Mouse (Mus musculus) MEL (cell line): ENCODE data around the gene Tmem161a. TPM values are rescaled to one million over a fixed set of nuclear protein-coding genes. Genes with fewer than 3 reads are reported as not detected.

Experiments
- DNase-seq: peaks from one replicate; pipeline ENCODE4 v3.0.0; 2011; ENCODE audit warnings: low read depth, low spot score
- H3K27ac ChIP-seq: 2 replicates; pipeline ENCODE4 v1.5.1; 2012; ENCODE audit warnings: low read depth, mild to moderate bottlenecking, control low read depth, low read length, moderate library complexity; ENCODE audit not compliant: control insufficient read depth
- H3K27me3 ChIP-seq, 2 experiments: fragments of 150-350 bp in 1 of 2; sonication (generic) in 1 of 2; 2 replicates each; pipeline ENCODE4 v1.6.1; 2012; ENCODE audit warnings: low read length in 2 of 2, mild to moderate bottlenecking in 2 of 2, improper control_type of control experiment in 1 of 2, moderate library complexity in 1 of 2; ENCODE audit not compliant: insufficient read depth in 2 of 2, control insufficient read depth in 1 of 2
- H3K36me3 ChIP-seq, 2 experiments: 2 replicates each; pipeline ENCODE4 v1.6.1; 2012 to 2014; ENCODE audit warnings: low read length in 2 of 2, improper control_type of control experiment in 1 of 2, inconsistent platforms in 1 of 2, mild to moderate bottlenecking in 1 of 2; ENCODE audit not compliant: insufficient read depth in 2 of 2, control insufficient read depth in 1 of 2
- H3K4me1 ChIP-seq, 2 experiments: fragments of 150-350 bp in 1 of 2; sonication (generic) in 1 of 2; 2 replicates each; pipeline ENCODE4 v1.6.1; 2012; ENCODE audit warnings: low read length in 2 of 2, improper control_type of control experiment in 1 of 2, mild to moderate bottlenecking in 1 of 2; ENCODE audit not compliant: insufficient read depth in 2 of 2, control insufficient read depth in 1 of 2
- H3K4me3 ChIP-seq, 2 experiments: fragments of 150-350 bp in 1 of 2; sonication (generic) in 1 of 2; 2 replicates each; pipeline ENCODE4 v1.5.1; 2012; ENCODE audit warnings: low read depth in 2 of 2, low read length in 2 of 2, mild to moderate bottlenecking in 2 of 2, moderate library complexity in 2 of 2, control low read depth in 1 of 2, improper control_type of control experiment in 1 of 2; ENCODE audit not compliant: control insufficient read depth in 1 of 2, insufficient read depth in 1 of 2
- H3K79me2 ChIP-seq: 2 replicates; pipeline ENCODE4 v1.6.1; 2012; ENCODE audit warnings: mild to moderate bottlenecking, low read length, moderate library complexity; ENCODE audit not compliant: control insufficient read depth, poor library complexity, insufficient read depth
- H3K9ac ChIP-seq: 2 replicates; pipeline ENCODE4 v1.6.1; 2012; ENCODE audit warnings: low read depth, mild to moderate bottlenecking, control low read depth, low read length, moderate library complexity; ENCODE audit not compliant: control insufficient read depth, poor library complexity, severe bottlenecking
- H3K9me3 ChIP-seq: fragments of 150-350 bp; sonication (generic); replicated peaks from 2 replicates; pipeline ENCODE4 v1.6.1; 2012; ENCODE audit warnings: mild to moderate bottlenecking, low read length, improper control_type of control experiment, moderate library complexity; ENCODE audit not compliant: insufficient read depth
- BHLHE40 ChIP-seq: IDR thresholded peaks from 2 replicates; pipeline ENCODE4 v1.6.1; 2012; ENCODE audit warnings: low read depth, mild to moderate bottlenecking, inconsistent platforms, low read length, improper control_type of control experiment, borderline replicate concordance
- CHD1 ChIP-seq: IDR thresholded peaks from 2 replicates; pipeline ENCODE4 v1.6.1; 2012; ENCODE audit warnings: low read depth, mild to moderate bottlenecking, inconsistent platforms, low read length, improper control_type of control experiment
- CHD2 ChIP-seq: IDR thresholded peaks from 2 replicates; pipeline ENCODE4 v1.6.1; 2011; ENCODE audit warnings: low read length, improper control_type of control experiment
- E2F4 ChIP-seq: IDR thresholded peaks from 2 replicates; pipeline ENCODE4 v1.6.1; 2011; ENCODE audit warnings: low read depth, low read length, improper control_type of control experiment, borderline replicate concordance
- ELF1 ChIP-seq: IDR thresholded peaks from 2 replicates; pipeline ENCODE4 v1.6.1; 2014; ENCODE audit warnings: low read depth, mild to moderate bottlenecking, inconsistent platforms, low read length, improper control_type of control experiment, moderate library complexity
- EP300 ChIP-seq, 2 experiments: IDR thresholded peaks; 2 replicates each; pipeline ENCODE4 v1.6.1; 2011; ENCODE audit warnings: improper control_type of control experiment in 2 of 2, low read length in 2 of 2, low read depth in 1 of 2, mild to moderate bottlenecking in 1 of 2
- ETS1 ChIP-seq: IDR thresholded peaks from 2 replicates; pipeline ENCODE4 v1.6.1; 2012; ENCODE audit warnings: low read depth, mild to moderate bottlenecking, inconsistent platforms, low read length, improper control_type of control experiment, moderate library complexity
- GABPA ChIP-seq: IDR thresholded peaks from 2 replicates; pipeline ENCODE4 v1.6.1; 2012; ENCODE audit warnings: low read depth, mild to moderate bottlenecking, inconsistent platforms, low read length, improper control_type of control experiment, moderate library complexity
- KAT2A ChIP-seq: conservative IDR thresholded peaks from 2 replicates; pipeline ENCODE4 v1.6.1; 2012; ENCODE audit warnings: low read depth, low read length, improper control_type of control experiment, inconsistent platforms
- MAX ChIP-seq: IDR thresholded peaks from 2 replicates; pipeline ENCODE4 v1.6.1; 2011; ENCODE audit warnings: low read length, improper control_type of control experiment
- MAZ ChIP-seq: IDR thresholded peaks from 2 replicates; pipeline ENCODE4 v1.6.1; 2012; ENCODE audit warnings: low read depth, mild to moderate bottlenecking, inconsistent platforms, low read length, improper control_type of control experiment
- MEF2A ChIP-seq: IDR thresholded peaks from 2 replicates; pipeline ENCODE4 v1.6.1; 2014; ENCODE audit warnings: low read depth, mild to moderate bottlenecking, inconsistent platforms, low read length, improper control_type of control experiment; ENCODE audit not compliant: poor library complexity, insufficient replicate concordance, severe bottlenecking; ENCODE audit errors: extremely low read depth
- MYB ChIP-seq: IDR thresholded peaks from 2 replicates; pipeline ENCODE4 v1.6.1; 2011; ENCODE audit warnings: mild to moderate bottlenecking, low read depth, low read length, improper control_type of control experiment
- NRF1 ChIP-seq: IDR thresholded peaks from 2 replicates; pipeline ENCODE4 v1.6.1; 2014; ENCODE audit warnings: low read depth, mild to moderate bottlenecking, inconsistent platforms, low read length, improper control_type of control experiment, moderate library complexity; ENCODE audit not compliant: poor library complexity, insufficient read depth, severe bottlenecking
- POLR2A ChIP-seq, 2 experiments: IDR thresholded peaks; 2 replicates each; pipeline ENCODE4 v1.6.1; 2011 to 2012; ENCODE audit warnings: low read length in 2 of 2, mild to moderate bottlenecking in 2 of 2, control low read depth in 1 of 2, improper control_type of control experiment in 1 of 2, low read depth in 1 of 2, moderate library complexity in 1 of 2; ENCODE audit not compliant: control insufficient read depth in 1 of 2, insufficient read depth in 1 of 2, poor library complexity in 1 of 2
- POLR2AphosphoS2 ChIP-seq: IDR thresholded peaks from 2 replicates; pipeline ENCODE4 v1.6.1; 2011; ENCODE audit warnings: low read length, improper control_type of control experiment
- POLR2AphosphoS5 ChIP-seq: IDR thresholded peaks from 2 replicates; pipeline ENCODE4 v1.6.1; 2012; ENCODE audit warnings: low read depth, borderline replicate concordance, mild to moderate bottlenecking, inconsistent platforms, low read length, moderate library complexity, mixed read lengths
- SMC3 ChIP-seq: IDR thresholded peaks from 2 replicates; pipeline ENCODE4 v1.6.1; 2011; ENCODE audit warnings: low read depth, low read length, improper control_type of control experiment
- TCF12 ChIP-seq: IDR thresholded peaks from 2 replicates; pipeline ENCODE4 v1.6.1; 2014; ENCODE audit warnings: low read depth, mild to moderate bottlenecking, inconsistent platforms, low read length, improper control_type of control experiment, moderate library complexity
- ZMIZ1 ChIP-seq: IDR thresholded peaks from 2 replicates; pipeline ENCODE4 v1.6.1; 2012; ENCODE audit warnings: low read depth, mild to moderate bottlenecking, inconsistent platforms, low read length, improper control_type of control experiment, moderate library complexity
- ZNF384 ChIP-seq: IDR thresholded peaks from 2 replicates; pipeline ENCODE4 v1.6.1; 2012; ENCODE audit warnings: low read depth, mild to moderate bottlenecking, inconsistent platforms, low read length, improper control_type of control experiment
- polyA plus RNA-seq, 2 experiments: library from polyadenylated mRNA; stranded (reverse) in 1 of 2; unstranded in 1 of 2; fragments of >175 nt in 1 of 2; fragments of >200 nt in 1 of 2; gene quantifications; 2 replicates each; pipeline versions ENCODE4 v1.2.1 to v1.2.4; 2012; ENCODE audit warnings: low replicate concordance in 2 of 2, low read depth in 1 of 2; ENCODE audit not compliant: insufficient read length in 2 of 2, insufficient read depth in 1 of 2, missing spikeins in 1 of 2
- total RNA-seq: library from RNA; depleted of rRNA; stranded (reverse); fragments of 300-350 nt; gene quantifications from 2 replicates; pipeline ENCODE4 v1.2.3, GENCODE M21; 2012

The Tmem161a gene
- total and polyA plus RNA-seq, 3 experiments = 50.7 to 51.4 TPM; not detected in 1

DNA sequence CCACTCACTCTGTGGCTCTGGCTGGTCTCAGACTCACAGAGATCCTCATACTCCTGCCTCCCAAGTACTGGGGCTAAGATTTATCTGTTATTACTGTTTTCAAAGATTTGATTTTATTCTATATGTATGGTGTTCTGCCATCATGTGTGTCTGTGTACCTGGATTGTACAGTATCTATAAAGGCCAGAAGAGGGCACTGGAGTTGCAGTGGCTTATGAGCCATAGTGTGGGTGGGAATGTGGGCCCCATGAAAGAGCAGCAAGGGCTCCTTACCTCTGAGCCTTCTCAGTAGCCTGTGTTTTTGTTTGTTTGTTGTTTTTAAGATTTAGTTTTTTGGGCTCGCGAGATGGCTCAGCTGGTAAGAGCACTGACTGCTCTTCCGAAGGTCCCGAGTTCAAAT is 6.9 kb downstream of the Tmem161a start (continued):
- no peak for TF ChIP-seq MEF2A
- TF ChIP-seq ELF1 = no peak
- no peak for TF ChIP-seq ZNF384
- TF ChIP-seq SMC3 = peak; percentile 52
- TF ChIP-seq POLR2A (IDR thresholded peaks at IDR 0.05; ENCODE audit: control insufficient read depth in 1 of 2, insufficient read depth in 1 of 2, low read depth in 1 of 2, low read length in 2 of 2, poor library complexity in 1 of 2) = no peak
- TF ChIP-seq BHLHE40 = no peak
- TF ChIP-seq CHD2 = no peak
- TF ChIP-seq POLR2AphosphoS5 = no peak
- TF ChIP-seq KAT2A = no peak
- TF ChIP-seq NRF1 = no peak
- TF ChIP-seq E2F4 = no peak
- no peak for TF ChIP-seq ZMIZ1
- TF ChIP-seq TCF12 = no peak
- no peak for TF ChIP-seq CHD1
- TF ChIP-seq MAZ = no peak
- no peak for TF ChIP-seq GABPA

DNA sequence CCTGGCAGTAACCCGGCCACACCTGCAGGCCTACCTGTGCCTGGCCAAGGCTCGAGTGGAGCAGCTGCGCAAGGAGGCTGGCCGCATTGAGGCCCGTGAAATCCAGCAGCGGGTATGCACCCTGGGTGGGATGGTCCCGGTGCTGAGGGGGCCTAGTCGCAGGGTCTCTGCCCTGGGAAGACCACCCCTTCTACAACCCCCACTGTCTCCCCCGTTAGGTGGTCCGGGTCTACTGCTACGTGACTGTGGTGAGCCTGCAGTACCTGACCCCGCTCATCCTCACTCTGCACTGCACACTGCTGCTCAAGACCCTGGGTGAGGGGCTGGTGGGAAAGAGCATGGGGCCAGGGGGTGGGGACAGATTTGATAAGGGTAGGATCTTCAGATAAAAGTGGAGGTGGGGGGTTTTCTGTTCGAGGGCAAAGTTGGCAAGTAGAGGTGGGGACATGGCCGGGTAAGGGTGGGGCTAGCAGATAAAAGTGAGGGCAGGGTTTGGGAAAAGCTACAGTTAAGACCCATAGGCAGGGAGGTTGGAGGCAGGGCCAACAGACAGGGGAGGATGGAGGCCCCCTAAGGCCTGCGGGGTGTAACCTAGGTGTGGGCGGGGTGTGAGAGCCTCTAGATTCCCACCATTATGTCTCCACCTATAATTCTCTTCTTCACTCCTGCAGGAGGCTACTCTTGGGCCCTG is 9.2 kb downstream of the Tmem161a start:
- TF ChIP-seq MYB = no peak
- peak in 1 of 2 experiments; percentile 13; a peak in 1 of 4 replicates for TF ChIP-seq EP300 (IDR thresholded peaks at IDR 0.05; ENCODE audit: low read depth in 1 of 2, low read length in 2 of 2)
- H3K79me2 ChIP-seq = no peaks in the 10 kb centered on the region
- H3K4me3 ChIP-seq = no peak overlapping the region
- H3K27me3 ChIP-seq = no peaks in the 10 kb centered on the region
- H3K9ac ChIP-seq = no peak overlapping the region; the same call in 1 of the 2 replicates
- no peaks in the 10 kb centered on the region for H3K9me3 ChIP-seq
- peaks cover 0 to 9% of the 10 kb centered on the region in 2 experiments; a peak in 2 of 4 replicates for H3K36me3 ChIP-seq
- H3K4me1 ChIP-seq = peaks cover 6 to 10% of the 10 kb centered on the region in 2 experiments
- H3K27ac ChIP-seq = no peak overlapping the region
- peak; percentile 52 for DNase-seq

DNA sequence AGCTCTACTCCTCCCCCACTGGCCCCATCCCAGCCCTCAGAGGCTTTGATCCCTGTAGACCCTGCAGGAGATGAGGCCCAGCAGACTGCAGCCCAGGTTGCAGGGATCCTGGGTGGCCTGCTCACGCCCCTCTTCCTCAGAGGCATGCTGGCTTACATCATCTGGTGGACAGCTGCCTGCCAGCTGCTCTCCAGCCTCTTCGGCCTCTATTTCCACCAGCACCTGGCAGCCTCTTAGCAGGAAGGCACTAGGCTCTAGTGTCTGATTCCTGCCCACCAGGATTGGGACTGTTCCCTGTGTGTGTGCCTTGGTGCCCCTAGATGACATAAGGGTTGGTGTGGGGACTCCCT is 9.7 kb downstream of the Tmem161a start:
- no peak for TF ChIP-seq KAT2A
- TF ChIP-seq CHD2 = no peak
- TF ChIP-seq MAX = no peak
- TF ChIP-seq ETS1 = no peak
- TF ChIP-seq POLR2A (IDR thresholded peaks at IDR 0.05; ENCODE audit: control insufficient read depth in 1 of 2, insufficient read depth in 1 of 2, low read depth in 1 of 2, low read length in 2 of 2, poor library complexity in 1 of 2) = no peak; a peak in 1 of 4 replicates
- TF ChIP-seq POLR2AphosphoS2 = no peak
- no peak for TF ChIP-seq CHD1
- no peak for TF ChIP-seq MAZ
- TF ChIP-seq, all 39 proteins: peak for 0
- Histone ChIP-seq H3K27ac (no peak overlapping the region), H3K79me2 (no peaks in the 10 kb centered on the region), H3K36me3 (peaks cover 0 to 9% of the 10 kb centered on the region in 2 experiments; a peak in 2 of 4 replicates), H3K27me3 (no peaks in the 10 kb centered on the region), H3K9me3 (no peaks in the 10 kb centered on the region), H3K9ac (peak overlapping the region; percentile 14; the same call in 1 of the 2 replicates), H3K4me1 (peaks cover 6 to 10% of the 10 kb centered on the region in 2 experiments), H3K4me3 (no peak overlapping the region)
- no peak for DNase-seq
